Mouse (Mus musculus) ES-Bruce4 (cell line): ENCODE data around the gene Grb7.

ENCODE experiments used
- CTCF ChIP-seq: IDR thresholded peaks from one replicate; pipeline ENCODE4 v1.8.1; 2011; ENCODE audit warnings: low read depth, low read length
- POLR2A ChIP-seq: IDR thresholded peaks from one replicate; pipeline ENCODE4 v1.8.1; 2011; ENCODE audit warnings: low read length; ENCODE audit not compliant: insufficient read depth

GRCm38 (mm10) chr11:98445679-98446078, 515 bp upstream of the Grb7 start:
- TF ChIP-seq CTCF: no peak
- TF ChIP-seq POLR2A: no peak
